Mouse (Mus musculus) CH12F3 (cell line): Measurements from ENCODE around the gene Tomm70a.

Source experiments
- in situ Hi-C: fragments of 300-500 bp; cut with MboI; formaldehyde crosslinking; loops from 2 replicates; pipeline ENCODE4 v1.14.3; 2020; ENCODE audit warnings: low sequenced_read_pairs

Gene Tomm70a

GRCm38 (mm10) chr16:57120913-57121815 lies at the start of gene Tomm70a:
Tomm70a (plus strand) TSS chr16:57121703.
- in situ Hi-C loops: no loop called here

GRCm38 (mm10) chr16:57075986-57076385 lies 45.5 kb upstream of the Tomm70a start:
- in situ Hi-C loops: no loop called here

- in situ Hi-C loops: no loop called here
Measured at GRCm38 (mm10) chr16:57079577-57079976, 41.9 kb upstream of the Tomm70a start.

- in situ Hi-C loops: no loop called here
Measured at GRCm38 (mm10) chr16:57092460-57092859, 29.0 kb upstream of the Tomm70a start.

- in situ Hi-C loops: no loop called here
Measured at GRCm38 (mm10) chr16:57092911-57093605, 28.4 kb upstream of the Tomm70a start.

GRCm38 (mm10) chr16:57098468-57099144 lies 22.9 kb upstream of the Tomm70a start:
- in situ Hi-C loops: no loop called here

GRCm38 (mm10) chr16:57099572-57100237 lies 21.8 kb upstream of the Tomm70a start:
- in situ Hi-C loops: no loop called here

GRCm38 (mm10) chr16:57101174-57101573 lies 20.3 kb upstream of the Tomm70a start:
- in situ Hi-C loops: no loop called here

GRCm38 (mm10) chr16:57106185-57106960 lies 15.1 kb upstream of the Tomm70a start:
- in situ Hi-C loops: no loop called here

- in situ Hi-C loops: loop anchor here (10.0 kb wide), 1 partner anchor 489 kb away; the partner anchor contains the start of gene Cmss1
Measured at GRCm38 (mm10) chr16:57116066-57116465, 5.4 kb upstream of the Tomm70a start.

GRCm38 (mm10) chr16:57117562-57117961 lies 3.9 kb upstream of the Tomm70a start:
- in situ Hi-C loops: loop anchor here (10.0 kb wide), 1 partner anchor 487 kb away; the partner anchor contains the start of gene Cmss1

- in situ Hi-C loops: no loop called here
Measured at GRCm38 (mm10) chr16:57121816-57122415, 413 bp downstream of the Tomm70a start.

GRCm38 (mm10) chr16:57122682-57123445 lies 1.4 kb downstream of the Tomm70a start:
- in situ Hi-C loops: no loop called here

- in situ Hi-C loops: no loop called here
Measured at GRCm38 (mm10) chr16:57126268-57126667, 4.8 kb downstream of the Tomm70a start.

GRCm38 (mm10) chr16:57127825-57128224 lies 6.3 kb downstream of the Tomm70a start:
- in situ Hi-C loops: no loop called here

- in situ Hi-C loops: no loop called here
Measured at GRCm38 (mm10) chr16:57130752-57131400, 9.4 kb downstream of the Tomm70a start.

GRCm38 (mm10) chr16:57131544-57131943 lies 10.0 kb downstream of the Tomm70a start:
- in situ Hi-C loops: no loop called here

- in situ Hi-C loops: no loop called here
Measured at GRCm38 (mm10) chr16:57132326-57132725, 10.8 kb downstream of the Tomm70a start.
